Mouse (Mus musculus): ENCODE results near the gene Gmip.

Gmip gene

DNA sequence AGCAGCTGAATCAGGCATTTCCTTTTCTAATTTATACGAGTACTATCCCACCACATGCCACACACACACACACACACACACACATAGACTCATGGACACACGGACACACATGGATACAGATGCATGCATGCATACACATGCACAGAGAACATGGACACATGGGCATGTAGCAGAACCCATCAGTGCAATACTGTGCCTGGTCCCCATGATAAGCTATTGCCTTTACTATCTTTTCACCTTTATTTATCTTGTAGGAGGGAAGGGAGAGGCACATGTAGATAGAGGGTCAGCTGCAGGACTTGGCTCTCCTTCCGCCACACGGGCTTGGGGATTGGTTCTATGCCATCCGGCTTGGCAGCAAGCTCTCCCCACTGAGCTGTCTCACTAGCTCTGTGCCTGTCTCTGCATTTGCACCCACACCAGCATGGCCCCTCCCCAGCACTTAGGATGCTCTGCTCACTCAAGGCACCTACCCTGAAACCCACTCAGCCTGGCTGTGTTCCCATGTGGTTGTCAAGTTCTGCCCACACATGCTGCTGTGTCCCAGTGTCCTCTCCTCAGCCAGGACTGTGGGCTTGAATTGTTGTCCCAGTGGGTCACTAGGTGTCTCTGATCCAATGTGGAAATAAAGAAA lies 55.0 kb downstream of the Gmip start:
- DNase-seq (ENCODE audit: low spot score) = no peak

DNA sequence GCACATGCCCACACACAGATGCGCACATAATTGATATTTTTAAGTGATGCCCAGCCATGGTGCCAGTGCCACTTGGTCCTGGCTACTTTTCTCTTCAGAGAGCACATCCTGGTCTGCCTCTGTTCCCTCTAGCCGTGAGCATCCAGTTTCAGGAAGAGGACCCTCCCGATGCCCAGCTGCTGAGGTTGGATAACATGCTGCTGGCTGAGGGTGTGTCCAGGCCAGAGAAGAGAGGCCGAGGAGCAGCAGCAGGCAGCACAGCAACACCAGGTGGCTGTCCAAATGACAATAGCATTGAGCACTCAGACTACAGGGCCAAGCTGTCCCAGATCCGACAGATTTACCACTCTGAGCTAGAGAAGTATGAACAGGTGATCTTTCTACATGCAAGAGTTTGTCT lies 55.7 kb downstream of the Gmip start:
- no peak for DNase-seq (ENCODE audit: low spot score)

DNA sequence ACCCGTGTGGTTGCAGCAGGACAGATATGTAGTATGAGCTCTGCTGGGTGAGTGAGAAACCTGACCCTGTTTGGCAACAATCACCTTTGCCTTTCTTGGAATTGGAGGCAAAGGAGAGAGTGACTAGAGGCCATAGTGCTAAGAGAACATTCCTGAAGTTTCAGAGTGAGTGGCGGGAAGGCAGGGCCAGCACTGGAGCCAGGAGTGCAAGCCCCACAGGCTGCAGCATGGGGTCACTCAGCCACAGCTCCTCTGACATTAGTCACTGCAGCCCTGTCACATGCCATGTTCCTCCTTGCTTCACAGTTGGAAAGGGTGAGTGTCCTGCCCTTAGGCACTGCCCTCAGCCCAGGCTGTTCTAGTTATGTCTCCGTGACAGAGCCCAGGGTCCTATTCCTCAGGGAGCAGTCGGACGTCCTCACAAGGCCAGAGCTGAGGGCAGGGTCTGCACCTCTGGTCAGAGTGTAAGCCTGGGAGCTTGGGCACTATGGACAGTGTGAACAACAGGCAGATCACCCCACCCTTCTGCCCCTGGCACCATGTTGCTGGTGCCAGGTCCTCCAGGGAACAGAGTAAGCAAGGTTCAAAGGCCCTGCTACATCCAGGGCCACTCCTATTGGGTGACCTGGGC lies 59.3 kb downstream of the Gmip start:
- DNase-seq (ENCODE audit: low spot score) = no peak

DNA sequence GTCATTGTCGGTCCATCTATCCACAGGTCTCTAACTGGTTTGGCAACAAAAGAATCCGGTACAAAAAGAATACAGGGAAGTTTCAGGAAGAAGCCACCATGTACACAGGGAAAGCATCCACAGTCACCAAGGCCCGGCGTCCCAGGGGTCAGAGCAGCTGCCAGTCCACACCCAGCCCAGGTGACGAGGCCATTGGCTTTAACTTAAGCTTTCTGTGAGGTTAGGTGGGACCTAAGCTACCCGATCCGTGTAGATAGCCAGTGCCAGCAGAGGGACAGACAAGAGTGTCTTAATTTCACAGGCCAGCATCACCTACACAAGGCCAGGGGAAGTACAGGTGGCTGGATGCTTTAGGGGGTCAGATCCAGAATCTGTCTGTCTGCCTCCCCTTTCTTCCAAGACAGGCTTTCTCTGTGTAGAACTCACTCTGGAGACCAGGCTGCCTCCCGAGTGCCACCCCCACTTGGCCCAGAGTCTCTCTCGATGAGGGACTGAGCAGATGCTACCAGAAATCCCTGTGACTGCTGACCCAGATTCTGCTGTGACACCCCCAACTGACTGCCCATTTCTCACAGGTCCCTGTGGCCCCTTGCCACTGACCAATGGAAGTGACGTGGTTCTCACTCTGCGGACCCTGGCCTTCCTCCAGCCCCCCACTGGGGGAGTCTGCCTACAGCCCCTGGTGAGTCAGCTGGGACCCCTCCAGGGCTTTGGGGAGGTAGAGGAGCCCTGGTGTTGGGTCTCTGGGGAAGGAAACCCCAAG lies 61.7 kb downstream of the Gmip start:
- DNase-seq (ENCODE audit: low spot score) = no peak

DNA sequence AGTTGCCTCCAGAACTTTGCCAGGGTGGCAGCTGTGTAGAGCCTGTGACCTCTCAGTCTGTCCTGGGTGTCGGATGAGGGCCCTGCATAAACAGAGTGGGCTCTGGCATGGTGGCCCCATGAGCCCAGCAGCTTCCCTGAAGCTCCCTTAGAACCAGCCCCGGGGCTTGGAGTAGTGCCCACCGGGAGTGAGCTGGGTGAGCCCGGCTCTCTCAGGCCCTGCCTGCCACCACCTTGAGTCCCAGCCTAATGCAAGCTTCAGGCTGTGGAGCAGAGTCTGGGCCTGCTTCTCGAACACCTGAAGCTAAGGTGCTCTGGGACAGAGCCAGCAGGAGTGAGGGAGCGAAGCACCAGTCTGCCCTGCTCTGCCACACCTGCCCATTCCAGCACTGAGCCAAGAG lies 62.4 kb downstream of the Gmip start:
- no peak for DNase-seq (ENCODE audit: low spot score)

All from embryo, embryonic 10 days (tissue).